Mouse (Mus musculus) heart, postnatal 10 days (tissue): ENCODE measurements around the gene Creb5. TPM values are rescaled to one million over a fixed set of nuclear protein-coding genes. Genes with fewer than 3 reads are reported as not detected.

Source experiments
- DNase-seq, 2 experiments: peaks; one replicate each; pipeline ENCODE4 v3.0.0; 2021
- intact Hi-C: fragments of 180-260 bp; cut with DNase I; formaldehyde crosslinking; loops from one replicate; pipeline ENCODE4 v1.15.1; 2025
- total RNA-seq, 2 experiments: library from RNA; stranded (reverse); gene quantifications; 2 replicates each; pipeline ENCODE4 v1.2.3; 2021

Creb5 gene
- total RNA-seq, 2 experiments from 2014 or later, result 26.2 to 30.8 TPM

GRCm38 (mm10) chr6:53722694-53723093 is 435.6 kb downstream of the Creb5 start:
- DNase-seq, result no peak
- intact Hi-C loops, result loop anchor here (2.0 to 5.0 kb wide), 2 partner anchors 355 to 558 kb away; no protein-coding TSS in a partner anchor

- DNase-seq, result no peak
These were observed 443.4 kb downstream of the Creb5 start for GRCm38 (mm10) chr6:53730487-53730886.

GRCm38 (mm10) chr6:53730996-53731485 is 444.0 kb downstream of the Creb5 start:
- intact Hi-C loops, result no loop called here
- DNase-seq, result no peak

More at GRCm38 (mm10) chr6:53730487-53730886, 443.4 kb downstream of the Creb5 start:
- intact Hi-C loops, result no loop called here

GRCm38 (mm10) chr6:53733546-53733945 is 446.5 kb downstream of the Creb5 start:
- intact Hi-C loops, result no loop called here
- no peak for DNase-seq

GRCm38 (mm10) chr6:53733999-53734398 is 446.9 kb downstream of the Creb5 start:
- intact Hi-C loops, result no loop called here
- no peak for DNase-seq

- intact Hi-C loops, result no loop called here
- DNase-seq, result no peak
These were observed 448.6 kb downstream of the Creb5 start for GRCm38 (mm10) chr6:53735696-53736095.

GRCm38 (mm10) chr6:53738206-53738605 is 451.1 kb downstream of the Creb5 start:
- intact Hi-C loops, result no loop called here
- no peak for DNase-seq

- intact Hi-C loops, result no loop called here
- DNase-seq, result no peak
These were observed 454.2 kb downstream of the Creb5 start for GRCm38 (mm10) chr6:53741222-53741621.

Other genes starting within 250 kb of the Creb5 start
- gene Jazf1, start 218.6 kb upstream of the Creb5 start, total RNA-seq, result 1 to 10 TPM; 9.8 to 10.0 TPM